Mouse (Mus musculus) heart, adult 10 weeks (tissue): Measurements from ENCODE around the gene 1700001C19Rik. TPM values are rescaled to one million over a fixed set of nuclear protein-coding genes. Genes with fewer than 3 reads are reported as not detected.

Experiments used
- polyA plus RNA-seq: library from polyadenylated mRNA; stranded (reverse); fragments of 350-450 nt; fragmentation: Illumina TruSeq; extraction: RNeasy Lipid Tissue Mini Kit (QIAGEN cat#74804); gene quantifications from one replicate; pipeline ENCODE4 v1.2.3, GENCODE M21; 2014; ENCODE audit warnings: low read depth, low replicate concordance

Gene 1700001C19Rik
- not detected for polyA plus RNA-seq

GRCm38 (mm10) chr17:47436907-47437547, at the start of gene 1700001C19Rik:
1700001C19Rik (minus strand) TSS chr17:47437376.

GRCm38 (mm10) chr17:47436156-47436906, 845 bp downstream of the 1700001C19Rik start, which contains the start of gene AI661453:
AI661453 (plus strand) TSS chr17:47436615.

GRCm38 (mm10) chr17:47400451-47400850, 36.7 kb downstream of the 1700001C19Rik start, which contains the start of gene Guca1a:
Guca1a (minus strand) TSS chr17:47400584.

GRCm38 (mm10) chr17:47385145-47385544, 52.0 kb downstream of the 1700001C19Rik start, which contains the start of gene Guca1b:
Guca1b (plus strand) TSS chr17:47385393.

GRCm38 (mm10) chr17:47368401-47369086, 68.6 kb downstream of the 1700001C19Rik start, which contains the start of gene Mrps10:
Mrps10 (plus strand) TSS chr17:47368887.

Other genes with a start within 250 kb of the 1700001C19Rik start
- 36.1 TPM for gene Mrps10, start 68.5 kb downstream of the 1700001C19Rik start, polyA plus RNA-seq
- gene Guca1b, start 52.0 kb downstream of the 1700001C19Rik start, polyA plus RNA-seq: 2.0 TPM
- gene Guca1a, start 36.8 kb downstream of the 1700001C19Rik start, polyA plus RNA-seq: not detected
- gene AI661453, start 761 bp downstream of the 1700001C19Rik start, polyA plus RNA-seq: 1.5 TPM
- gene Taf8, start 64.9 kb upstream of the 1700001C19Rik start, polyA plus RNA-seq: 13.7 TPM
- 62.7 TPM for gene Ccnd3, start 67.7 kb upstream of the 1700001C19Rik start, polyA plus RNA-seq
- gene Bysl, start 174.1 kb upstream of the 1700001C19Rik start, polyA plus RNA-seq: 16.3 TPM
- gene Med20, start 174.2 kb upstream of the 1700001C19Rik start, polyA plus RNA-seq: 19.7 TPM
- gene Gm20517, start 174.2 kb upstream of the 1700001C19Rik start, polyA plus RNA-seq: 2.2 TPM
- 2.6 TPM for gene Usp49, start 193.3 kb upstream of the 1700001C19Rik start, polyA plus RNA-seq